Mouse (Mus musculus): ENCODE results near the gene Zfp384. TPM values are rescaled to one million over a fixed set of nuclear protein-coding genes. Genes with fewer than 3 reads are reported as not detected.

Gene Zfp384
- polyA plus RNA-seq, 1 experiment from 2014 or later = 11.2 TPM

DNA sequence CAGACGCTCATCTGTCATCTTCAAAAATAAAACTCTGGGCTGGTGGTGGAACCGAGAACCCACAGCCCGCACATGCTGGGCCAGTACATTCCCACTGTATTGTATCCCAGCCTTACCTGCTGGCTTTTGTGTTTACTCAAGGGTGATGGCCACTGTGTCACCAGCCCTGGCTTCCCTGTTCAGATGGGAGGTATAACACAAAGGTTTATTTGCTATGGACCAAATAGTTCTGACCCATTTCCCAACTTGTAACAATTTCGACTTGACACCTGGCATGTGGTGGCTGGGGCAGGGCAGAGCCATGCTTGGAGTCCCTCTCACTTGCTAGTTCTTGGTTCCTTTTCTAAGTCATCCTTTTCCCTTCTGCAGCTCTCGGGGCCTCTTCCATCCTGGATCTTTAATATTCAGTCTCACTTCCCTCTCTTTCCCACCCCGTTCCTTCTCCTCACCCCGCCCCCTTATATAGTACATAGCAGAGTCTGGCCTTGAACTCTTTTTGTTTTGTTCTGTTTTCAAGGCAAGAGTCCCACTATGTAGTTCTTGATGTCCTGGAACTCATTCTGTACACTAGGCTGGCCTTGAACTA, 73.9 kb downstream of the Zfp384 start:
- Histone ChIP-seq H3K27ac (ENCODE audit: low read length) (no peak overlapping the region), H3K4me3 (ENCODE audit: low read depth, low read length) (no peak overlapping the region), H3K27me3 (ENCODE audit: control insufficient read depth, insufficient read depth, low read depth, low read length) (no peaks in the 10 kb centered on the region), H3K4me2 (ENCODE audit: low read length) (no peak overlapping the region), H3K4me1 (ENCODE audit: control insufficient read depth, insufficient read depth, low read length) (peaks cover 3% of the 10 kb centered on the region), H3K9ac (ENCODE audit: low read depth, low read length) (no peak overlapping the region), H3K36me3 (ENCODE audit: control insufficient read depth, insufficient read depth, low read length) (no peaks in the 10 kb centered on the region), H3K9me3 (replicated peaks; ENCODE audit: control insufficient read depth, low read length, poor library complexity, severe bottlenecking) (no peaks in the 10 kb centered on the region)
- ATAC-seq = no peak
- WGBS = 86% methylated on average over 7 of the region's 7 CpGs

DNA sequence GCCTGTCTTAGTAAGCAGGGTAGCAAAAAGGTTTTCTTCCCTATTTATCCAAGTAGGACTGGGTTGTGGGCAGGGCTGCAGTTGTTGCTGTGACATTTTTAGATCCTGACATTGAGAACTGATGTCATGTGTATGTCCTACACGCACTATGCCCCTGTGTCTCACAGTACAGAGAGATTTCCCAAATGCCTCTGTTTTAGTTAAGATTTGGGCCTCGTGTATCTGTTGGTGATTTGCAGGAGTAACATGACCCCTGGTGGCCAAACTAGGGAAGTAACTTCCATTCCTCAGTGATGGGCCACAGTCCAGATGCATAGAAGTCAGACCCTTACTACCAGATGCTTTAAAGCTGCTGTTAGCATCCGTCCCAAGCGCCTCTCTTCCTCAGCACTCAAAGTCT, 75.5 kb downstream of the Zfp384 start:
- Histone ChIP-seq H3K9ac (ENCODE audit: low read depth, low read length) (no peak overlapping the region), H3K4me3 (ENCODE audit: low read depth, low read length) (no peak overlapping the region), H3K4me1 (ENCODE audit: control insufficient read depth, insufficient read depth, low read length) (peaks cover 13% of the 10 kb centered on the region), H3K36me3 (ENCODE audit: control insufficient read depth, insufficient read depth, low read length) (no peaks in the 10 kb centered on the region), H3K27me3 (ENCODE audit: control insufficient read depth, insufficient read depth, low read depth, low read length) (no peaks in the 10 kb centered on the region), H3K9me3 (replicated peaks; ENCODE audit: control insufficient read depth, low read length, poor library complexity, severe bottlenecking) (no peaks in the 10 kb centered on the region), H3K27ac (ENCODE audit: low read length) (no peak overlapping the region), H3K4me2 (ENCODE audit: low read length) (no peak overlapping the region)
- WGBS = 8% methylated on average over 4 of the region's 4 CpGs
- no peak for ATAC-seq

Other genes with a start within 250 kb of the Zfp384 start
- gene Eno2, start 239.5 kb upstream of the Zfp384 start, polyA plus RNA-seq (2015; fragmentation: Nextera tagmentation; extraction: Ambion mirVana) = 94.4 and 138 TPM in 2 replicates
- gene Lrrc23, start 229.4 kb upstream of the Zfp384 start, polyA plus RNA-seq (2015; fragmentation: Nextera tagmentation; extraction: Ambion mirVana) = 5.7 and 6.3 TPM in 2 replicates
- gene Spsb2, start 200.5 kb upstream of the Zfp384 start, polyA plus RNA-seq (2015; fragmentation: Nextera tagmentation; extraction: Ambion mirVana) = 9.6 and 10.1 TPM in 2 replicates
- gene Tpi1, start 194.8 kb upstream of the Zfp384 start, polyA plus RNA-seq (2015; fragmentation: Nextera tagmentation; extraction: Ambion mirVana) = 415 and 461 TPM in 2 replicates
- gene Usp5, start 179.7 kb upstream of the Zfp384 start, polyA plus RNA-seq (2015; fragmentation: Nextera tagmentation; extraction: Ambion mirVana) = 220 and 223 TPM in 2 replicates
- gene Cdca3, start 179.6 kb upstream of the Zfp384 start, polyA plus RNA-seq (2015; fragmentation: Nextera tagmentation; extraction: Ambion mirVana) = 18.2 and 19.5 TPM in 2 replicates
- gene Gnb3, start 168.9 kb upstream of the Zfp384 start, polyA plus RNA-seq (2015; fragmentation: Nextera tagmentation; extraction: Ambion mirVana) = 2.3 and 2.4 TPM in 2 replicates
- gene P3h3, start 151.4 kb upstream of the Zfp384 start, polyA plus RNA-seq (2015; fragmentation: Nextera tagmentation; extraction: Ambion mirVana) = 13.4 and 15.4 TPM in 2 replicates
- 36.6 and 40.0 TPM in 2 replicates for gene Gpr162, start 145.2 kb upstream of the Zfp384 start, polyA plus RNA-seq (2015; fragmentation: Nextera tagmentation; extraction: Ambion mirVana)
- 0.11 TPM in 1 of 2 replicates, not detected in the other for gene Cd4, start 120.9 kb upstream of the Zfp384 start, polyA plus RNA-seq (2015; fragmentation: Nextera tagmentation; extraction: Ambion mirVana)
- 2.5 and 3.9 TPM in 2 replicates for gene Lag3, start 97.4 kb upstream of the Zfp384 start, polyA plus RNA-seq (2015; fragmentation: Nextera tagmentation; extraction: Ambion mirVana)
- 700 and 743 TPM in 2 replicates for gene Ptms, start 89.0 kb upstream of the Zfp384 start, polyA plus RNA-seq (2015; fragmentation: Nextera tagmentation; extraction: Ambion mirVana)
- gene Mlf2, start 77.8 kb upstream of the Zfp384 start, polyA plus RNA-seq (2015; fragmentation: Nextera tagmentation; extraction: Ambion mirVana) = 543 and 556 TPM in 2 replicates
- 87.6 and 94.0 TPM in 2 replicates for gene Cops7a, start 43.6 kb upstream of the Zfp384 start, polyA plus RNA-seq (2015; fragmentation: Nextera tagmentation; extraction: Ambion mirVana)
- 69.1 and 87.1 TPM in 2 replicates for gene Pianp, start 12.5 kb upstream of the Zfp384 start, polyA plus RNA-seq (2015; fragmentation: Nextera tagmentation; extraction: Ambion mirVana)
- 141 and 155 TPM in 2 replicates for gene Ing4, start 30.6 kb downstream of the Zfp384 start, polyA plus RNA-seq (2015; fragmentation: Nextera tagmentation; extraction: Ambion mirVana)
- 18.0 and 18.3 TPM in 2 replicates for gene Acrbp, start 40.5 kb downstream of the Zfp384 start, polyA plus RNA-seq (2015; fragmentation: Nextera tagmentation; extraction: Ambion mirVana)
- 0.45 and 0.60 TPM in 2 replicates for gene Lpar5, start 58.8 kb downstream of the Zfp384 start, polyA plus RNA-seq (2015; fragmentation: Nextera tagmentation; extraction: Ambion mirVana)
- gene Chd4, start 86.8 kb downstream of the Zfp384 start, polyA plus RNA-seq (2015; fragmentation: Nextera tagmentation; extraction: Ambion mirVana) = 59.7 and 74.3 TPM in 2 replicates
- gene Nop2, start 122.8 kb downstream of the Zfp384 start, polyA plus RNA-seq (2015; fragmentation: Nextera tagmentation; extraction: Ambion mirVana) = 49.2 and 49.3 TPM in 2 replicates
- 21.1 and 21.2 TPM in 2 replicates for gene Iffo1, start 136.1 kb downstream of the Zfp384 start, polyA plus RNA-seq (2015; fragmentation: Nextera tagmentation; extraction: Ambion mirVana)
- gene Gapdh, start 157.3 kb downstream of the Zfp384 start, polyA plus RNA-seq (2015; fragmentation: Nextera tagmentation; extraction: Ambion mirVana) = 1,326 and 1,443 TPM in 2 replicates
- 39.4 and 41.2 TPM in 2 replicates for gene Ncapd2, start 182.6 kb downstream of the Zfp384 start, polyA plus RNA-seq (2015; fragmentation: Nextera tagmentation; extraction: Ambion mirVana)
- gene Mrpl51, start 182.7 kb downstream of the Zfp384 start, polyA plus RNA-seq (2015; fragmentation: Nextera tagmentation; extraction: Ambion mirVana) = 132 TPM in 2 replicates
- 14.2 and 21.2 TPM in 2 replicates for gene Vamp1, start 206.4 kb downstream of the Zfp384 start, polyA plus RNA-seq (2015; fragmentation: Nextera tagmentation; extraction: Ambion mirVana)
- gene Tapbpl, start 222.7 kb downstream of the Zfp384 start, polyA plus RNA-seq (2015; fragmentation: Nextera tagmentation; extraction: Ambion mirVana) = 7.4 and 8.3 TPM in 2 replicates
- gene Cd27, start 227.9 kb downstream of the Zfp384 start, polyA plus RNA-seq (2015; fragmentation: Nextera tagmentation; extraction: Ambion mirVana) = 1.1 and 2.0 TPM in 2 replicates